In genomic region chr10:105573908-105574694, GRCm38 (mm10) we compare ENCODE assay signal across 8 mouse cellular contexts. TPM values are rescaled to one million over a fixed set of nuclear protein-coding genes. Genes with fewer than 3 reads are reported as not detected.
DNase-seq lines count a peak whose midpoint lies in the region; ATAC-seq and TF ChIP-seq lines count a peak whose summit lies in the region.

Gene Tmtc2, minus strand, starts transcription at chr10:105574451.

- DNase-seq in brain, embryonic 18.5 days (ENCODE audit: low read depth, low spot score): peak; percentile 86
- peak; percentile 51 for DNase-seq in fibroblast of lung, adult 2 months (ENCODE audit: low read depth)
- peak; percentile 97 for DNase-seq in kidney, postnatal 0 days (ENCODE audit: low spot score)
- DNase-seq in liver, embryonic 11.5 days (ENCODE audit: low spot score): peak; percentile 88
- DNase-seq in splenic B cell, adult 2 months (ENCODE audit: low read depth, low spot score): peak; percentile 56

- H3K9ac ChIP-seq in heart, embryonic 13.5 days: peak within 1 kb of the TSS; percentile 89
- peak within 1 kb of the TSS; percentile 63 for H3K9ac ChIP-seq in kidney, postnatal 0 days (ENCODE audit: low read depth, low read length)
- peak within 1 kb of the TSS; percentile 68 for H3K9ac ChIP-seq in liver, embryonic 11.5 days (ENCODE audit: low read depth, low read length)

- peak; percentile 38 for TF ChIP-seq POLR2A in myocyte (IDR thresholded peaks at IDR 0.05; ENCODE audit: insufficient read length, low read depth)

- no peaks in the 10 kb centered on the region for H3K79me3 ChIP-seq in C2C12 (ENCODE audit: low read depth)

- H3K27ac ChIP-seq in heart, embryonic 13.5 days (replicated peaks): peak within 1 kb of the TSS; percentile 85
- peak within 1 kb of the TSS; percentile 70 for H3K27ac ChIP-seq in kidney, postnatal 0 days
- H3K27ac ChIP-seq in liver, embryonic 11.5 days (ENCODE audit: low read depth, low read length): peak within 1 kb of the TSS; percentile 30

- peak; percentile 94 for ATAC-seq in heart, embryonic 13.5 days (ENCODE audit: extremely low read depth, insufficient number of reproducible peaks, low FRiP score, low TSS enrichment)
- peak; percentile 93 for ATAC-seq in kidney, postnatal 0 days (replicated peaks; ENCODE audit: low FRiP score, low read depth)
- peak; percentile 96 for ATAC-seq in liver, embryonic 11.5 days (replicated peaks; ENCODE audit: low FRiP score)

- H3K9me3 ChIP-seq in heart, embryonic 13.5 days: no peaks in the 10 kb centered on the region
- H3K9me3 ChIP-seq in kidney, postnatal 0 days (replicated peaks; ENCODE audit: low read length): no peaks in the 10 kb centered on the region
- no peaks in the 10 kb centered on the region for H3K9me3 ChIP-seq in liver, embryonic 11.5 days (ENCODE audit: control insufficient read depth, low read length)

- H3K4me2 ChIP-seq in heart, embryonic 13.5 days: peak within 1 kb of the TSS; percentile 98
- peak within 1 kb of the TSS; percentile 81 for H3K4me2 ChIP-seq in kidney, postnatal 0 days (ENCODE audit: low read length)
- peak within 1 kb of the TSS; percentile 85 for H3K4me2 ChIP-seq in liver, embryonic 11.5 days
- peak within 1 kb of the TSS; percentile 97 for H3K4me2 ChIP-seq in myocyte (ENCODE audit: low read depth)

- H3K79me2 ChIP-seq in C2C12 (ENCODE audit: control insufficient read depth, insufficient read depth) (no peaks in the 10 kb centered on the region), myocyte (ENCODE audit: control insufficient read depth, insufficient read depth) (no peaks in the 10 kb centered on the region)

- H3K27me3 ChIP-seq in C2C12 (ENCODE audit: control insufficient read depth, insufficient read depth, insufficient read length): no peaks in the 10 kb centered on the region
- no peaks in the 10 kb centered on the region for H3K27me3 ChIP-seq in heart, embryonic 13.5 days (replicated peaks)
- H3K27me3 ChIP-seq in kidney, postnatal 0 days (ENCODE audit: insufficient read depth, low read length): no peaks in the 10 kb centered on the region
- no peaks in the 10 kb centered on the region for H3K27me3 ChIP-seq in liver, embryonic 11.5 days (replicated peaks; ENCODE audit: control insufficient read depth, insufficient read depth, low read length)
- H3K27me3 ChIP-seq in myocyte (ENCODE audit: control insufficient read depth, insufficient read depth, insufficient read length): no peaks in the 10 kb centered on the region
- H3K27me3 ChIP-seq in splenic B cell, adult 2 months (ENCODE audit: control insufficient read depth, insufficient read depth, low read length, poor library complexity, severe bottlenecking): no peaks in the 10 kb centered on the region; the same call in 1 of the 2 replicates

- peaks cover 42% of the 10 kb centered on the region for H3K4me1 ChIP-seq in heart, embryonic 13.5 days
- peaks cover 5% of the 10 kb centered on the region; the same call in 1 of the 2 replicates for H3K4me1 ChIP-seq in kidney, postnatal 0 days (replicated peaks; ENCODE audit: insufficient read depth, low read length)
- H3K4me1 ChIP-seq in liver, embryonic 11.5 days (replicated peaks; ENCODE audit: control insufficient read depth, insufficient read depth, low read length): no peaks in the 10 kb centered on the region

- H3K36me3 ChIP-seq in C2C12 (ENCODE audit: control insufficient read depth, insufficient read depth): no peaks in the 10 kb centered on the region
- no peaks in the 10 kb centered on the region for H3K36me3 ChIP-seq in heart, embryonic 13.5 days
- no peaks in the 10 kb centered on the region for H3K36me3 ChIP-seq in kidney, postnatal 0 days (ENCODE audit: insufficient read depth, low read length)
- H3K36me3 ChIP-seq in liver, embryonic 11.5 days (ENCODE audit: control insufficient read depth, insufficient read depth, low read length): no peaks in the 10 kb centered on the region
- no peaks in the 10 kb centered on the region for H3K36me3 ChIP-seq in myocyte (ENCODE audit: control insufficient read depth, insufficient read depth)
- H3K36me3 ChIP-seq in splenic B cell, adult 2 months (ENCODE audit: control insufficient read depth, insufficient read depth, low read length, poor library complexity, severe bottlenecking): no peaks in the 10 kb centered on the region

- peak within 1 kb of the TSS; percentile 41 for H3K4me3 ChIP-seq in C2C12 (ENCODE audit: insufficient read depth, poor library complexity, severe bottlenecking)
- H3K4me3 ChIP-seq in heart, embryonic 13.5 days: peak within 1 kb of the TSS; percentile 86
- H3K4me3 ChIP-seq in kidney, postnatal 0 days (replicated peaks; ENCODE audit: low read depth, low read length): peak within 1 kb of the TSS; percentile 63
- peak within 1 kb of the TSS; percentile 80 for H3K4me3 ChIP-seq in liver, embryonic 11.5 days (ENCODE audit: low read depth, low read length)
- peak within 1 kb of the TSS; percentile 43 for H3K4me3 ChIP-seq in myocyte

- H3ac ChIP-seq in C2C12 (ENCODE audit: control insufficient read depth, insufficient read length, low read depth): peak within 1 kb of the TSS; percentile 27
- H3ac ChIP-seq in myocyte (ENCODE audit: control insufficient read depth, insufficient read length): no peak within 1 kb of the TSS

- TF ChIP-seq CTCF in C2C12 (IDR thresholded peaks at IDR 0.05; ENCODE audit: control insufficient read depth, insufficient read depth, insufficient read length): no peak
- TF ChIP-seq CTCF in kidney, postnatal 0 days (IDR thresholded peaks at IDR 0.05; ENCODE audit: low read depth): peak; percentile 39

- WGBS in heart, embryonic 13.5 days: under 1% methylated on average over 51 of the region's 61 CpGs
- WGBS in kidney, postnatal 0 days: under 1% methylated on average over 55 of the region's 61 CpGs
- under 1% methylated on average over 49 of the region's 61 CpGs for WGBS in liver, embryonic 11.5 days

TF ChIP-seq in C2C12, 6 proteins besides CTCF, POLR2A, EP300 and RAD21:
- no peak for TF ChIP-seq FOSL1 (IDR thresholded peaks at IDR 0.05; ENCODE audit: insufficient read depth, low read length, poor library complexity, severe bottlenecking)
- TF ChIP-seq MYOD1 (IDR thresholded peaks at IDR 0.05; ENCODE audit: control insufficient read depth, insufficient read length, low read depth): no peak
- no peak for TF ChIP-seq MAX (IDR thresholded peaks at IDR 0.05)
- no peak for TF ChIP-seq MYOG (IDR thresholded peaks at IDR 0.05; ENCODE audit: control insufficient read depth, extremely low read depth, insufficient read length)
- TF ChIP-seq CEBPB (IDR thresholded peaks at IDR 0.05; ENCODE audit: low read depth): no peak
- TF ChIP-seq USF1 (IDR thresholded peaks at IDR 0.05; ENCODE audit: low read depth): no peak

TF ChIP-seq in myocyte, 11 proteins besides CTCF, POLR2A, EP300 and RAD21:
- no peak for TF ChIP-seq MAX (IDR thresholded peaks at IDR 0.05; ENCODE audit: low read depth)
- no peak for TF ChIP-seq POLR2AphosphoS2 (IDR thresholded peaks at IDR 0.05; ENCODE audit: insufficient read length, low read depth)

RNA-seq across cellular contexts. Expression of gene Tmtc2, which starts in this region (rescaled TPM):
- polyA plus RNA-seq in C2C12 (2012; fragmentation: generic; extraction: Trizol) (0.25 TPM), myocyte (2012; fragmentation: generic; extraction: Trizol) (0.97 TPM)
- 4.4 and 4.5 TPM in 2 replicates for polyA plus RNA-seq in heart, embryonic 13.5 days (2015; fragmentation: Nextera tagmentation; extraction: Ambion mirVana)
- 4.5 and 5.2 TPM in 2 replicates for polyA plus RNA-seq in kidney, postnatal 0 days (2015; fragmentation: Nextera tagmentation; extraction: Ambion mirVana)
- polyA plus RNA-seq in liver, embryonic 11.5 days (2014; fragmentation: Nextera tagmentation; extraction: Ambion mirVana): 2.8 and 3.5 TPM in 2 replicates

Comparison
In these comparisons a context has a peak if more than half of its experiments do, and no peak if none do; other contexts are left out.
1. Peak in every context shown above with its lines: DNase-seq, ATAC-seq, H3K4me3 ChIP-seq and H3K27ac ChIP-seq.
2. H3K27ac ChIP-seq: peak in every context shown above with its lines; median percentile 85 in heart, embryonic 13.5 days; 70 in kidney, postnatal 0 days; 30 in liver, embryonic 11.5 days.